Mouse (Mus musculus): ENCODE results near the gene Nvl. TPM values are rescaled to one million over a fixed set of nuclear protein-coding genes. Genes with fewer than 3 reads are reported as not detected.

Gene Nvl
- total and polyA plus RNA-seq, 2 experiments from 2014 or later: 25.6 to 32.7 TPM

- no peaks in the 10 kb centered on the region for H3K9me3 ChIP-seq (ENCODE audit: low read length)
- H3K9ac ChIP-seq (replicated peaks; ENCODE audit: low read length, poor library complexity, severe bottlenecking): peak overlapping the region; percentile 88
- peak overlapping the region; percentile 85 for H3K27ac ChIP-seq (ENCODE audit: low read depth, low read length)
- WGBS: under 1% methylated on average over 54 of the region's 59 CpGs
- no peaks in the 10 kb centered on the region for H3K27me3 ChIP-seq (ENCODE audit: insufficient read depth, low read length)
- no peaks in the 10 kb centered on the region for H3K36me3 ChIP-seq (ENCODE audit: insufficient read depth, low read length)
- peak overlapping the region; percentile 97 for H3K4me3 ChIP-seq (ENCODE audit: low read depth, low read length)
- peak; percentile 94 for DNase-seq (ENCODE audit: low spot score)
- no peak for TF ChIP-seq CTCF (IDR thresholded peaks at IDR 0.05)
- H3K4me1 ChIP-seq (ENCODE audit: insufficient read depth, low read length): peaks cover 4% of the 10 kb centered on the region; the same call in 1 of the 2 replicates
- ATAC-seq (ENCODE audit: low FRiP score): peak; percentile 92
- peak overlapping the region; percentile 72 for H3K4me2 ChIP-seq (ENCODE audit: low read depth, low read length, poor library complexity, severe bottlenecking)
Measured at GRCm38 (mm10) chr1:181150827-181151534, 7.0 kb upstream of the Nvl start.

GRCm38 (mm10) chr1:181150431-181150826, 6.4 kb upstream of the Nvl start:
- WGBS: 66% methylated on average over 3 of the region's 3 CpGs
- Histone ChIP-seq H3K4me3 (ENCODE audit: low read depth, low read length) (peak overlapping the region; percentile 97; the same call in 1 of the 2 replicates), H3K9me3 (ENCODE audit: low read length) (no peaks in the 10 kb centered on the region), H3K27me3 (ENCODE audit: insufficient read depth, low read length) (no peaks in the 10 kb centered on the region), H3K9ac (replicated peaks; ENCODE audit: low read length, poor library complexity, severe bottlenecking) (no peak overlapping the region), H3K4me2 (ENCODE audit: low read depth, low read length, poor library complexity, severe bottlenecking) (peak overlapping the region; percentile 72), H3K36me3 (ENCODE audit: insufficient read depth, low read length) (no peaks in the 10 kb centered on the region), H3K27ac (ENCODE audit: low read depth, low read length) (peak overlapping the region; percentile 85; the same call in 1 of the 2 replicates), H3K4me1 (ENCODE audit: insufficient read depth, low read length) (peaks cover 4% of the 10 kb centered on the region; the same call in 1 of the 2 replicates)
- no peak for TF ChIP-seq CTCF (IDR thresholded peaks at IDR 0.05)
- ATAC-seq (ENCODE audit: low FRiP score) (peak; percentile 24; the same call in 1 of the 2 replicates), DNase-seq (ENCODE audit: low spot score) (no peak)

GRCm38 (mm10) chr1:181149373-181150017, 5.5 kb upstream of the Nvl start:
- ATAC-seq (ENCODE audit: low FRiP score): no peak
- no peak for DNase-seq (ENCODE audit: low spot score)

GRCm38 (mm10) chr1:181148540-181148939, 4.5 kb upstream of the Nvl start:
- no peak for ATAC-seq (ENCODE audit: low FRiP score)
- Histone ChIP-seq H3K4me1 (ENCODE audit: insufficient read depth, low read length) (peaks cover 7% of the 10 kb centered on the region; the same call in 1 of the 2 replicates), H3K9ac (replicated peaks; ENCODE audit: low read length, poor library complexity, severe bottlenecking) (no peak overlapping the region), H3K4me2 (ENCODE audit: low read depth, low read length, poor library complexity, severe bottlenecking) (no peak overlapping the region), H3K27me3 (ENCODE audit: insufficient read depth, low read length) (no peaks in the 10 kb centered on the region), H3K9me3 (ENCODE audit: low read length) (no peaks in the 10 kb centered on the region), H3K4me3 (ENCODE audit: low read depth, low read length) (no peak overlapping the region), H3K27ac (ENCODE audit: low read depth, low read length) (no peak overlapping the region), H3K36me3 (ENCODE audit: insufficient read depth, low read length) (no peaks in the 10 kb centered on the region)
- WGBS: 73% methylated on average over 5 of the region's 5 CpGs
- TF ChIP-seq CTCF (IDR thresholded peaks at IDR 0.05): no peak
- DNase-seq (ENCODE audit: low spot score): no peak

More at GRCm38 (mm10) chr1:181149373-181150017, 5.5 kb upstream of the Nvl start:
- H3K9me3 ChIP-seq (ENCODE audit: low read length): no peaks in the 10 kb centered on the region
- peaks cover 7% of the 10 kb centered on the region; the same call in 1 of the 2 replicates for H3K4me1 ChIP-seq (ENCODE audit: insufficient read depth, low read length)
- no peak overlapping the region for H3K4me2 ChIP-seq (ENCODE audit: low read depth, low read length, poor library complexity, severe bottlenecking)
- 83% methylated on average over 3 of the region's 3 CpGs for WGBS
- H3K9ac ChIP-seq (replicated peaks; ENCODE audit: low read length, poor library complexity, severe bottlenecking): no peak overlapping the region
- H3K27ac ChIP-seq (ENCODE audit: low read depth, low read length): no peak overlapping the region
- H3K36me3 ChIP-seq (ENCODE audit: insufficient read depth, low read length): no peaks in the 10 kb centered on the region
- peak; percentile 33 for TF ChIP-seq CTCF (IDR thresholded peaks at IDR 0.05)
- no peak overlapping the region for H3K4me3 ChIP-seq (ENCODE audit: low read depth, low read length)
- H3K27me3 ChIP-seq (ENCODE audit: insufficient read depth, low read length): no peaks in the 10 kb centered on the region

- no peak for TF ChIP-seq CTCF (IDR thresholded peaks at IDR 0.05)
- H3K9ac ChIP-seq (replicated peaks; ENCODE audit: low read length, poor library complexity, severe bottlenecking): no peak overlapping the region
- WGBS: 94% methylated on average over 2 of the region's 2 CpGs
- no peak overlapping the region for H3K4me2 ChIP-seq (ENCODE audit: low read depth, low read length, poor library complexity, severe bottlenecking)
- 0 out of 2 replicates have a peak, but pooled peaks cover 3% of the 10 kb centered on the region for H3K4me1 ChIP-seq (ENCODE audit: insufficient read depth, low read length)
- DNase-seq (ENCODE audit: low spot score): no peak
- H3K4me3 ChIP-seq (ENCODE audit: low read depth, low read length): no peak overlapping the region
- no peaks in the 10 kb centered on the region for H3K27me3 ChIP-seq (ENCODE audit: insufficient read depth, low read length)
- H3K36me3 ChIP-seq (ENCODE audit: insufficient read depth, low read length): no peaks in the 10 kb centered on the region
- H3K9me3 ChIP-seq (ENCODE audit: low read length): no peaks in the 10 kb centered on the region
- H3K27ac ChIP-seq (ENCODE audit: low read depth, low read length): no peak overlapping the region
- no peak for ATAC-seq (ENCODE audit: low FRiP score)
Measured at GRCm38 (mm10) chr1:181146187-181146586, 2.2 kb upstream of the Nvl start.

GRCm38 (mm10) chr1:181144966-181145365, 962 bp upstream of the Nvl start:
- TF ChIP-seq CTCF (IDR thresholded peaks at IDR 0.05): no peak
- Histone ChIP-seq H3K4me3 (ENCODE audit: low read depth, low read length) (peak overlapping the region; percentile 78), H3K27me3 (ENCODE audit: insufficient read depth, low read length) (no peaks in the 10 kb centered on the region), H3K4me2 (ENCODE audit: low read depth, low read length, poor library complexity, severe bottlenecking) (peak overlapping the region; percentile 64), H3K27ac (ENCODE audit: low read depth, low read length) (no peak overlapping the region), H3K36me3 (ENCODE audit: insufficient read depth, low read length) (0 out of 2 replicates have a peak, but pooled peaks cover 3% of the 10 kb centered on the region), H3K9me3 (ENCODE audit: low read length) (no peaks in the 10 kb centered on the region), H3K9ac (replicated peaks; ENCODE audit: low read length, poor library complexity, severe bottlenecking) (0 out of 2 replicates have a peak overlapping the region, but pooled peaks have one; percentile 48), H3K4me1 (ENCODE audit: insufficient read depth, low read length) (0 out of 2 replicates have a peak, but pooled peaks cover 3% of the 10 kb centered on the region)
- DNase-seq (ENCODE audit: low spot score) (no peak), ATAC-seq (ENCODE audit: low FRiP score) (no peak)
- WGBS: 16% methylated on average over 12 of the region's 12 CpGs
